Mouse (Mus musculus): Measurements from ENCODE around the gene Tlr13.
"Not testable (repeated sequence)": the region's sequence is repeated elsewhere in the genome, so short reads cannot be mapped to it uniquely, and the experiment has no call there.

Gene Tlr13

GRCm38 (mm10) chrX:106186713-106187649, 44.0 kb downstream of the Tlr13 start, which contains the start of gene Pgk1:
Pgk1 (plus strand) TSS chrX:106187100.
- DNase-seq (ENCODE audit: low spot score in 2 of 2) = peak; percentile 83 to 84

DNA sequence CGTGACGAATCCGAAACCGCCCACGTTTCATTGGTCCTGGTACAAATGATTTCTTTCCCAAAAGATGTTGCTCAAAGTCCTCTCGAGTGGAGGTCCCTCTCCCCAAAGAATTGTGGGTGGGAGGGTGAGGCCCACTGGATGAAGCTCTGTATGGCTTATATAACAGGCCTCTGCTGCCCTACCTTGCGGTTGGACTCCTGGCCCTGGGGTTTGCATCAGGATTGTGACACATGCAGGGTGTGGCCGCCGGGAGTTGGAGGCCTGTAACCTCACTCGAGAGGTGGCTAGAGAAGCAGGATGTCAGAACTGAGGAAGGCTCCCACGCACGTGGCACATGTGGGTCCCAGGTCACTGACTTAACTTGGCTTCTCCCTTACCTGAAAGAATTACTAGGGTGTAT, 44.7 kb downstream of the Tlr13 start:
- peak in 1 of 2 experiments; percentile 9 for DNase-seq (ENCODE audit: low spot score in 2 of 2)

- no peak for DNase-seq (ENCODE audit: low spot score in 2 of 2)
Measured at GRCm38 (mm10) chrX:106189356-106189755, 46.4 kb downstream of the Tlr13 start.

DNA sequence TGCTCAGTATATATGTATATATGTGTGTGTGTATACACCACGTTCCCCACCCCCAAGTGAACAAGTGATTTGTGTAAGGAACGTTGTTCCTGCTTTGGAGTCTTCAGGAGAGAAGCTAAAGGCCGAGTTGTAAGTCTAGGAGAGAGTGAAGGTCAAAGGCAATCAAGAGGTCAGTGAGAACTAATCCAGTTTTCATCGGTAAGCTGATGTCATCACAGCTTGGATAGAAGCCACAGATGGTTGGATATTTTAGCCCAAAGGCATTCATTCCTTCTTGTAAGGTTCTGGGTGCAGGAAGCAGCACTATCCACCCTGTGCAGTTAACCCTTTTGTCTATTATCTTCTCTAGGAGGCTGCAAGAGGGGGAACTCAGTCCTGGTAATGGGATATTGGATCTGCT, 47.1 kb downstream of the Tlr13 start:
- no peak for DNase-seq (ENCODE audit: low spot score in 2 of 2)

DNA sequence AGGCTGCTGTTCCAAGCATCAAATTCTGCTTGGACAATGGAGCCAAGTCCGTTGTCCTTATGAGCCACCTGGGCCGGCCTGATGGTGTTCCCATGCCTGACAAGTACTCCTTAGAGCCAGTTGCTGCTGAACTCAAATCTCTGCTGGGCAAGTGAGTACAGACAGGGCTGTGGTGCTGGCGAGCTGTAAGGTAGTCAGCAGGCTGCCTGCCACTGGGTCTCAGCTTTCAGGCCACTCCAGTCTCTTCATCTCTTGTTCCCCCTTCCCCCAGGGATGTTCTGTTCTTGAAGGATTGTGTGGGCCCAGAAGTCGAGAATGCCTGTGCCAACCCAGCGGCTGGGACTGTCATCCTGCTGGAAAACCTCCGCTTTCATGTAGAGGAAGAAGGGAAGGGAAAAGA, 51.4 kb downstream of the Tlr13 start:
- DNase-seq (ENCODE audit: low spot score in 2 of 2) = not testable (repeated sequence)

GRCm38 (mm10) chrX:106197308-106197707, 54.3 kb downstream of the Tlr13 start:
- DNase-seq (ENCODE audit: low spot score in 2 of 2) = peak in 1 of 2 experiments; percentile 7

DNA sequence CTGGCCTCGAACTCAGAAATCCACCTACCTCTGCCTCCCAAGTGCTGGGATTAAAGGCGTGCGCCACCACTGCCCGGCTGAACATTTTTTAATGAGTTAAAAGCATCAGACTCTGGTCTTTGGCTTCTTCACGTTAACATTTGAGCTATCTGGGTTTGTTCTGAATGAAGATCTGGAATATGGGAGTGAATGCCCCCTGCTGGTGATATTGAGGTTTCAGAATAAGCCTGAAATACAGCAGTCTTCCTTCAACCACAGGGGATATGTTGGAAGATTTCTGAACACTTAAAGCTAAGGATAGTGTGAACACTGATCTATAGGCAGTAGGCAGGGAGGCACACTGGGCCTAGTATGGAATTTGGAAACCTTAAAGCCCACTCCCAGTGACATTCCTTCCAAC, 55.9 kb downstream of the Tlr13 start:
- no peak for DNase-seq (ENCODE audit: low spot score in 2 of 2)

DNA sequence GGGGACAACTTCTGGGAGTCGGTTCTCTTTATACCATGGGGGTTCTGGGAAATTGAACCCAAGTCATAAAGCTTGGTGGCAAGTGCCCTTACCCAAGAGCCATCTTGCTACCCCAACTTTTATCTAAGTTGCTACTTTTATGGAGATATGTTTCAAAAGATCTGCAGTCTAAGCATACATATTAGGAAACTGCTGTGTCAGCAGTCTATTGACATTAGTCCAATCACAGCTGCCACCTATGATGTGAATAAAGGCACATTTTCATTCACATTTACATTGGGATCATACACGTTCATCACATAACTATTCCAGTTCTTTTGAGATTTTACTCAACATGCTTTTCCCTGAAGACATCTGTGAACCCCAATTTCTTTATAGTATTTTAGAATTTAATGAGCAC, 66.1 kb downstream of the Tlr13 start:
- DNase-seq (ENCODE audit: low spot score in 2 of 2) = no peak
